Mouse (Mus musculus): ENCODE measurements around the gene Ankrd54.
A peak's percentile ranks its signal among the peaks of the same experiment; 100 is the strongest.

The Ankrd54 gene

GRCm38 (mm10) chr15:79075658-79076365, 13.1 kb upstream of the Ankrd54 start:
- DNase-seq (ENCODE audit: low read depth, low spot score): no peak

- peak; percentile 72 for DNase-seq (ENCODE audit: low read depth, low spot score)
Measured at GRCm38 (mm10) chr15:79074913-79075532, 12.3 kb upstream of the Ankrd54 start, which contains the start of gene Eif3l. Gene Eif3l, plus strand, starts transcription at chr15:79075179.

- DNase-seq (ENCODE audit: low read depth, low spot score): no peak
Measured at GRCm38 (mm10) chr15:79074446-79074845, 11.8 kb upstream of the Ankrd54 start.

GRCm38 (mm10) chr15:79073752-79074151, 11.1 kb upstream of the Ankrd54 start:
- no peak for DNase-seq (ENCODE audit: low read depth, low spot score)

- no peak for DNase-seq (ENCODE audit: low read depth, low spot score)
Measured at GRCm38 (mm10) chr15:79071117-79072039, 8.7 kb upstream of the Ankrd54 start.

GRCm38 (mm10) chr15:79068416-79068815, 5.7 kb upstream of the Ankrd54 start:
- DNase-seq (ENCODE audit: low read depth, low spot score): no peak

GRCm38 (mm10) chr15:79067631-79068030, 4.9 kb upstream of the Ankrd54 start:
- no peak for DNase-seq (ENCODE audit: low read depth, low spot score)

GRCm38 (mm10) chr15:79066276-79066675, 3.6 kb upstream of the Ankrd54 start:
- no peak for DNase-seq (ENCODE audit: low read depth, low spot score)

GRCm38 (mm10) chr15:79065086-79065770, 2.5 kb upstream of the Ankrd54 start:
- DNase-seq (ENCODE audit: low read depth, low spot score): no peak

- no peak for DNase-seq (ENCODE audit: low read depth, low spot score)
Measured at GRCm38 (mm10) chr15:79063160-79063740, 557 bp upstream of the Ankrd54 start.

GRCm38 (mm10) chr15:79060887-79061565, 1.7 kb downstream of the Ankrd54 start:
- DNase-seq (ENCODE audit: low read depth, low spot score): no peak

GRCm38 (mm10) chr15:79057850-79058249, 4.8 kb downstream of the Ankrd54 start:
- no peak for DNase-seq (ENCODE audit: low read depth, low spot score)

GRCm38 (mm10) chr15:79056601-79057000, 6.1 kb downstream of the Ankrd54 start:
- no peak for DNase-seq (ENCODE audit: low read depth, low spot score)

GRCm38 (mm10) chr15:79052366-79052765, 10.3 kb downstream of the Ankrd54 start:
- no peak for DNase-seq (ENCODE audit: low read depth, low spot score)

- DNase-seq (ENCODE audit: low read depth, low spot score): no peak
Measured at GRCm38 (mm10) chr15:79051461-79052360, 11.0 kb downstream of the Ankrd54 start.

- no peak for DNase-seq (ENCODE audit: low read depth, low spot score)
Measured at GRCm38 (mm10) chr15:79050964-79051363, 11.7 kb downstream of the Ankrd54 start.

- DNase-seq (ENCODE audit: low read depth, low spot score): no peak
Measured at GRCm38 (mm10) chr15:79050160-79050845, 12.4 kb downstream of the Ankrd54 start.

GRCm38 (mm10) chr15:79048186-79048585, 14.5 kb downstream of the Ankrd54 start:
- no peak for DNase-seq (ENCODE audit: low read depth, low spot score)

- no peak for DNase-seq (ENCODE audit: low read depth, low spot score)
Measured at GRCm38 (mm10) chr15:79044837-79045236, 17.9 kb downstream of the Ankrd54 start.

Measured in retina, postnatal 7 days (tissue).